Mouse (Mus musculus): Measurements from ENCODE around the gene Mapkapk2. TPM values are rescaled to one million over a fixed set of nuclear protein-coding genes. Genes with fewer than 3 reads are reported as not detected.

The Mapkapk2 gene
- polyA plus RNA-seq, 1 experiment from 2014 or later, result 35.2 TPM

DNA sequence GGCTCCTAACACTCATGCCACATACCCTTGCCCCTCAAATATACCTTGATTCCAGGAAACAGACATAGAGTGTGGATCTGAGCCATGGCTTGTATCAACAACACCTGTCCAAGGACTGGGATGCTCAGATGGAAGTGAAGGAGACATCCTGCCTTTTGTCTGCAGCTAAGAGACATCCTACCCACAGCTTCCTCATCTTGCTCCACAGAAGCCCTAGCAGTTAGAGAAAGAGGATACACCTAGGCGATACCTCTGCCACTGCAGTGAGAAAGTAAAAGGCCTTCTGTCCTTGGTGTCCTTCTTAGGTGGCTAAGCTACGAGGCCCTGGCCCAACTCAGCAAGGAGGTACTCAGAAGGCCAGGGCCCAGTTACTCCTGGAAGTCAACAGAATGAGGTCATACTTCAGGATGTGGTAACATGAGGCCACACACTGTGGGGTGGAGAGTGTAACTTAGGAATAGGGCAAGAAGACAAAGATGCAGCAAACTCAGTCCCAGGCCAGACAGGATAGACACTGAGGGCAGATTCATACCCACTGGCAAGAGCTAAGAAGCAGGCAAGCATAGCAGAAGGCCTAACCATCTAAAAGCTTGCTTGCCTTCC, 8.0 kb downstream of the Mapkapk2 start:
- no peaks in the 10 kb centered on the region for H3K27me3 ChIP-seq (replicated peaks; ENCODE audit: control insufficient read depth, insufficient read depth, low read length)
- no peak overlapping the region for H3K27ac ChIP-seq (ENCODE audit: low read depth, low read length)
- DNase-seq (ENCODE audit: low spot score), result no peak
- H3K9me3 ChIP-seq (replicated peaks; ENCODE audit: control insufficient read depth, low read length), result no peaks in the 10 kb centered on the region
- H3K9ac ChIP-seq (ENCODE audit: low read length), result no peak overlapping the region
- H3K4me1 ChIP-seq (ENCODE audit: control insufficient read depth, insufficient read depth, low read length), result peaks cover 40% of the 10 kb centered on the region
- H3K4me3 ChIP-seq (ENCODE audit: low read depth, low read length), result no peak overlapping the region
- H3K36me3 ChIP-seq (ENCODE audit: control insufficient read depth, insufficient read depth, low read length), result no peaks in the 10 kb centered on the region
- ATAC-seq, result no peak
- 91% methylated on average over 2 of the region's 2 CpGs for WGBS
- no peak overlapping the region for H3K4me2 ChIP-seq (ENCODE audit: low read length)

DNA sequence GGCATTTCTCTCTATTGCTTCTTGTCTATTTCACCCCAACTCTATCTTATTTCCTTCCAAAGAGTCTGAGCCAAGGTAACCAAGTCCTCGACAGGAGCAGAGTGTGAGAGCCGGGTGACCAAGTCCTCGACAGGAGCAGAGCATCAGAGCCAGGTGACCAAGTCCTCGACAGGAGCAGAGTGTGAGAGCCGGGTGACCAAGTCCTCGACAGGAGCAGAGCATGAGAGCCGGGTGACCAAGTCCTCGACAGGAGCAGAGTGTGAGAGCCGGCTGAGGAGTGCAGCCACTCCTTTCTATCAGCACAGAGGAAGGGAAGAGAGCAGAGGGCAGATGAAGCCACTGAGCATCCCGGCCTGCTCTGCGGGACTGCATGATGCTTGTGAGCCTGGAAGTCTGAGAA, 9.1 kb downstream of the Mapkapk2 start:
- H3K4me3 ChIP-seq (ENCODE audit: low read depth, low read length), result no peak overlapping the region
- H3K4me1 ChIP-seq (ENCODE audit: control insufficient read depth, insufficient read depth, low read length), result peaks cover 43% of the 10 kb centered on the region
- H3K9ac ChIP-seq (ENCODE audit: low read length), result no peak overlapping the region
- WGBS, result 62% methylated on average over 11 of the region's 11 CpGs
- H3K27me3 ChIP-seq (replicated peaks; ENCODE audit: control insufficient read depth, insufficient read depth, low read length), result no peaks in the 10 kb centered on the region
- H3K4me2 ChIP-seq (ENCODE audit: low read length), result no peak overlapping the region
- H3K36me3 ChIP-seq (ENCODE audit: control insufficient read depth, insufficient read depth, low read length), result no peaks in the 10 kb centered on the region
- DNase-seq (ENCODE audit: low spot score) (no peak), ATAC-seq (no peak)
- no peaks in the 10 kb centered on the region for H3K9me3 ChIP-seq (replicated peaks; ENCODE audit: control insufficient read depth, low read length)
- H3K27ac ChIP-seq (ENCODE audit: low read depth, low read length), result no peak overlapping the region

- H3K4me2 ChIP-seq (ENCODE audit: low read length), result no peak overlapping the region
- no peak overlapping the region for H3K4me3 ChIP-seq (ENCODE audit: low read depth, low read length)
- H3K4me1 ChIP-seq (ENCODE audit: control insufficient read depth, insufficient read depth, low read length), result peaks cover 45% of the 10 kb centered on the region
- no peaks in the 10 kb centered on the region for H3K36me3 ChIP-seq (ENCODE audit: control insufficient read depth, insufficient read depth, low read length)
- WGBS, result 47% methylated on average over 7 of the region's 7 CpGs
- ATAC-seq (no peak), DNase-seq (ENCODE audit: low spot score) (peak; percentile 33)
- peak overlapping the region; percentile 52; the same call in 1 of the 2 replicates for H3K27ac ChIP-seq (ENCODE audit: low read depth, low read length)
- no peaks in the 10 kb centered on the region for H3K27me3 ChIP-seq (replicated peaks; ENCODE audit: control insufficient read depth, insufficient read depth, low read length)
- peak overlapping the region; percentile 6; the same call in 1 of the 2 replicates for H3K9ac ChIP-seq (ENCODE audit: low read length)
- no peaks in the 10 kb centered on the region for H3K9me3 ChIP-seq (replicated peaks; ENCODE audit: control insufficient read depth, low read length)
Measured at GRCm38 (mm10) chr1:131086907-131087306, 10.7 kb downstream of the Mapkapk2 start.

GRCm38 (mm10) chr1:131085957-131086739, 11.5 kb downstream of the Mapkapk2 start:
- peaks cover 52% of the 10 kb centered on the region for H3K4me1 ChIP-seq (ENCODE audit: control insufficient read depth, insufficient read depth, low read length)
- H3K36me3 ChIP-seq (ENCODE audit: control insufficient read depth, insufficient read depth, low read length), result no peaks in the 10 kb centered on the region
- no peak overlapping the region for H3K4me3 ChIP-seq (ENCODE audit: low read depth, low read length)
- H3K27me3 ChIP-seq (replicated peaks; ENCODE audit: control insufficient read depth, insufficient read depth, low read length), result no peaks in the 10 kb centered on the region
- peak overlapping the region; percentile 52; the same call in 1 of the 2 replicates for H3K27ac ChIP-seq (ENCODE audit: low read depth, low read length)
- 6% methylated on average over 4 of the region's 4 CpGs for WGBS
- H3K9ac ChIP-seq (ENCODE audit: low read length), result no peak overlapping the region
- no peak overlapping the region for H3K4me2 ChIP-seq (ENCODE audit: low read length)
- H3K9me3 ChIP-seq (replicated peaks; ENCODE audit: control insufficient read depth, low read length), result no peaks in the 10 kb centered on the region
- ATAC-seq (peak; percentile 54), DNase-seq (ENCODE audit: low spot score) (peak; percentile 67)

DNA sequence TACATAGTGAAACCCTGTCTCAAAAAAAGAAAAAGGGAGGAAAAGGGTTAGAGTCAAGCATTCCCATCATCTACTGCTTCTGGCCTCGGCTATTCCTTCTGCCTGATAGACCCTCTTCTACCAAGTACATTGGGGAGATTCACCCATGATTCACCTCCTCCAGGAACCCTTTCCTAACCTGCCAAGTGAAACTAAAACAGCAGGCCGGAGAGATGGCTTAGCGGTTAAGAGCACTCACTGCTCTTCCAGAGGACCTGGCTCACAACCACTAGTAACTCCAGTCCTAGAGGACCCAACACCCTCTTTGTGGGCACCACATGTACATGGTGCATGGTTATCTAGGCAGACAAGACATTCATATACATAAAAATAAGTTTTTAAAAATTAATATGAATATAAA, 12.4 kb downstream of the Mapkapk2 start:
- ATAC-seq, result no peak
- 76% methylated on average over 3 of the region's 3 CpGs for WGBS

GRCm38 (mm10) chr1:131084289-131084688, 13.3 kb downstream of the Mapkapk2 start:
- H3K4me2 ChIP-seq (ENCODE audit: low read length), result no peak overlapping the region
- no peak overlapping the region for H3K27ac ChIP-seq (ENCODE audit: low read depth, low read length)
- no peaks in the 10 kb centered on the region for H3K27me3 ChIP-seq (replicated peaks; ENCODE audit: control insufficient read depth, insufficient read depth, low read length)
- no peaks in the 10 kb centered on the region for H3K36me3 ChIP-seq (ENCODE audit: control insufficient read depth, insufficient read depth, low read length)
- 20% methylated on average over 8 of the region's 8 CpGs for WGBS
- H3K9ac ChIP-seq (ENCODE audit: low read length), result no peak overlapping the region
- H3K9me3 ChIP-seq (replicated peaks; ENCODE audit: control insufficient read depth, low read length), result no peaks in the 10 kb centered on the region
- peaks cover 59% of the 10 kb centered on the region for H3K4me1 ChIP-seq (ENCODE audit: control insufficient read depth, insufficient read depth, low read length)
- ATAC-seq (peak; percentile 13; the same call in 1 of the 2 replicates), DNase-seq (ENCODE audit: low spot score) (no peak)
- H3K4me3 ChIP-seq (ENCODE audit: low read depth, low read length), result no peak overlapping the region

More for the DNA sequence above, 12.4 kb downstream of the Mapkapk2 start:
- H3K9ac ChIP-seq (ENCODE audit: low read length), result no peak overlapping the region
- H3K9me3 ChIP-seq (replicated peaks; ENCODE audit: control insufficient read depth, low read length), result no peaks in the 10 kb centered on the region
- H3K27ac ChIP-seq (ENCODE audit: low read depth, low read length), result peak overlapping the region; percentile 4; the same call in 1 of the 2 replicates
- no peak overlapping the region for H3K4me3 ChIP-seq (ENCODE audit: low read depth, low read length)
- DNase-seq (ENCODE audit: low spot score), result no peak
- no peak overlapping the region for H3K4me2 ChIP-seq (ENCODE audit: low read length)
- H3K4me1 ChIP-seq (ENCODE audit: control insufficient read depth, insufficient read depth, low read length), result peaks cover 52% of the 10 kb centered on the region
- H3K36me3 ChIP-seq (ENCODE audit: control insufficient read depth, insufficient read depth, low read length), result no peaks in the 10 kb centered on the region
- no peaks in the 10 kb centered on the region for H3K27me3 ChIP-seq (replicated peaks; ENCODE audit: control insufficient read depth, insufficient read depth, low read length)

GRCm38 (mm10) chr1:131083609-131084008, 14.0 kb downstream of the Mapkapk2 start:
- DNase-seq (ENCODE audit: low spot score), result no peak
- Histone ChIP-seq H3K27me3 (replicated peaks; ENCODE audit: control insufficient read depth, insufficient read depth, low read length) (no peaks in the 10 kb centered on the region), H3K9ac (ENCODE audit: low read length) (no peak overlapping the region), H3K36me3 (ENCODE audit: control insufficient read depth, insufficient read depth, low read length) (no peaks in the 10 kb centered on the region), H3K4me3 (ENCODE audit: low read depth, low read length) (no peak overlapping the region), H3K4me2 (ENCODE audit: low read length) (no peak overlapping the region), H3K27ac (ENCODE audit: low read depth, low read length) (no peak overlapping the region), H3K4me1 (ENCODE audit: control insufficient read depth, insufficient read depth, low read length) (peaks cover 65% of the 10 kb centered on the region), H3K9me3 (replicated peaks; ENCODE audit: control insufficient read depth, low read length) (no peaks in the 10 kb centered on the region)
- 71% methylated on average over 4 of the region's 4 CpGs for WGBS
- no peak for ATAC-seq

GRCm38 (mm10) chr1:131083122-131083521, 14.5 kb downstream of the Mapkapk2 start:
- Histone ChIP-seq H3K36me3 (ENCODE audit: control insufficient read depth, insufficient read depth, low read length) (no peaks in the 10 kb centered on the region), H3K4me1 (ENCODE audit: control insufficient read depth, insufficient read depth, low read length) (peaks cover 70% of the 10 kb centered on the region), H3K9me3 (replicated peaks; ENCODE audit: control insufficient read depth, low read length) (no peaks in the 10 kb centered on the region), H3K9ac (ENCODE audit: low read length) (no peak overlapping the region), H3K4me3 (ENCODE audit: low read depth, low read length) (no peak overlapping the region), H3K27ac (ENCODE audit: low read depth, low read length) (no peak overlapping the region), H3K4me2 (ENCODE audit: low read length) (no peak overlapping the region), H3K27me3 (replicated peaks; ENCODE audit: control insufficient read depth, insufficient read depth, low read length) (no peaks in the 10 kb centered on the region)
- ATAC-seq, result no peak
- 88% methylated on average over 5 of the region's 5 CpGs for WGBS
- no peak for DNase-seq (ENCODE audit: low spot score)

DNA sequence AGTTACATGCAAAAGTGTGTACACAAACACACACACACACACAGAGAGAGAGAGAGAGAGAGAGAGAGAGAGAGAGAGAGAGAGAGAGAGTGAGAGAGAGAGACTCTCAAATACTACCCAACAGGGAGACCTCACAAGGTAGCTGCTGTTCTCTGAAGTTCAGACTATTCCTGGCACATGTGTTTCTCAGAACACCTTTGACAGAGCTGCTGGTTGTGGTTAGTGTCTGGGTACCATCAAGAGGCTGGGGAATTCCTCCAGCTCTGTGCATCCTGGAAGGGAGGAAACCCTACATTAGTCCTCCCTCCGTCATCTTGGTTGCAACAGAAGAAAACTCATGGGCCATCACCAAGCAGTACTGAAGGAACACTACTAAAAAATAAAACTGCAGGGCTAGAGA, 16.9 kb downstream of the Mapkapk2 start:
- no peaks in the 10 kb centered on the region for H3K27me3 ChIP-seq (replicated peaks; ENCODE audit: control insufficient read depth, insufficient read depth, low read length)
- ATAC-seq, result no peak
- no peak overlapping the region for H3K4me2 ChIP-seq (ENCODE audit: low read length)
- 100% methylated on average over 1 of the region's 1 CpGs for WGBS
- H3K4me3 ChIP-seq (ENCODE audit: low read depth, low read length), result no peak overlapping the region
- H3K9ac ChIP-seq (ENCODE audit: low read length), result no peak overlapping the region
- H3K27ac ChIP-seq (ENCODE audit: low read depth, low read length), result no peak overlapping the region
- H3K9me3 ChIP-seq (replicated peaks; ENCODE audit: control insufficient read depth, low read length), result no peaks in the 10 kb centered on the region
- H3K4me1 ChIP-seq (ENCODE audit: control insufficient read depth, insufficient read depth, low read length), result peaks cover 64% of the 10 kb centered on the region
- DNase-seq (ENCODE audit: low spot score), result no peak
- no peaks in the 10 kb centered on the region for H3K36me3 ChIP-seq (ENCODE audit: control insufficient read depth, insufficient read depth, low read length)

Measured in forebrain, embryonic 14.5 days (tissue).